Mouse (Mus musculus) frontal cortex, postnatal 25 days (tissue): ENCODE results near the gene Plau.
A peak's percentile ranks its signal among the peaks of the same experiment; 100 is the strongest.

Source experiments
- DNase-seq, 2 experiments: peaks; one replicate each; pipeline ENCODE4 v3.0.0; 2022; ENCODE audit warnings: low spot score in 2 of 2

The Plau gene

DNA sequence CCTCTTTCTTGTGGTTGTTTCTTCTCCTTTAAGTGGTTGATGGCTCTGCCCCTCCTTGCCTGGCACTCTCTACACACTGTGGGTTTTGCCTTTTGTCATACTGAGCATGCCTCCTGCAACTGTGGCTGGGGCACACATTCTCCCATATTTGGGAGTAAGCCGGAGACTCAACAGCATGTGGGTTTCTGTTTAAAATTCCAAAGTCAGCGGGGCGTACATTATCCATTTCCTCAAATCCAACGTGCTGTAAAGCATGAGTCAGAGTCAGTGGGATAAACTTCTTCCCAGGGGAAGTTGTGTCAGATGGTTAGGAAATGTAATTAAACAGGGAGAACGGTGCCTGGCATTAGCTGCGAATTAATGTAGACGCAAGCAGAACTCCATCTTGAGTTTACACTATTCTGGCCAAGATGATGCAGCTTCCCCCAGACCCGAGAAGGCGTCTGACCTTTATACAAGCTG, 55.5 kb downstream of the Plau start:
- peak in 1 of 2 experiments; percentile 21 for DNase-seq
